Mouse (Mus musculus): ENCODE data around the gene Bloc1s4. TPM values are rescaled to one million over a fixed set of nuclear protein-coding genes. Genes with fewer than 3 reads are reported as not detected.

Bloc1s4 gene
- polyA plus RNA-seq, 1 experiment from 2014 or later: 21.4 TPM

GRCm38 (mm10) chr5:36776021-36776575, 27.6 kb upstream of the Bloc1s4 start:
- Histone ChIP-seq H3K36me3 (ENCODE audit: control insufficient read depth, insufficient read depth) (no peaks in the 10 kb centered on the region), H3K9ac (ENCODE audit: low read length) (no peak overlapping the region), H3K4me2 (ENCODE audit: low read depth, low read length) (no peak overlapping the region), H3K9me3 (replicated peaks; ENCODE audit: control insufficient read depth, low read length) (peaks cover 6% of the 10 kb centered on the region), H3K4me3 (ENCODE audit: low read length) (no peak overlapping the region), H3K27me3 (ENCODE audit: control insufficient read depth, insufficient read depth, low read length) (no peaks in the 10 kb centered on the region), H3K4me1 (ENCODE audit: control insufficient read depth, insufficient read depth, low read length) (no peaks in the 10 kb centered on the region), H3K27ac (ENCODE audit: low read length) (no peak overlapping the region)
- no peak for ATAC-seq (replicated peaks; ENCODE audit: extremely low read depth, insufficient read depth, low FRiP score)
- WGBS: 23% methylated on average over 9 of the region's 9 CpGs

GRCm38 (mm10) chr5:36775317-36775716, 26.9 kb upstream of the Bloc1s4 start:
- no peaks in the 10 kb centered on the region for H3K36me3 ChIP-seq (ENCODE audit: control insufficient read depth, insufficient read depth)
- no peaks in the 10 kb centered on the region for H3K4me1 ChIP-seq (ENCODE audit: control insufficient read depth, insufficient read depth, low read length)
- H3K27ac ChIP-seq (ENCODE audit: low read length): no peak overlapping the region
- H3K4me2 ChIP-seq (ENCODE audit: low read depth, low read length): no peak overlapping the region
- WGBS: 85% methylated on average over 2 of the region's 2 CpGs
- no peak for ATAC-seq (replicated peaks; ENCODE audit: extremely low read depth, insufficient read depth, low FRiP score)
- H3K9me3 ChIP-seq (replicated peaks; ENCODE audit: control insufficient read depth, low read length): peaks cover under 1% of the 10 kb centered on the region
- no peak overlapping the region for H3K4me3 ChIP-seq (ENCODE audit: low read length)
- no peak overlapping the region for H3K9ac ChIP-seq (ENCODE audit: low read length)
- no peaks in the 10 kb centered on the region for H3K27me3 ChIP-seq (ENCODE audit: control insufficient read depth, insufficient read depth, low read length)

GRCm38 (mm10) chr5:36772586-36772985, 24.1 kb upstream of the Bloc1s4 start:
- Histone ChIP-seq H3K36me3 (ENCODE audit: control insufficient read depth, insufficient read depth) (no peaks in the 10 kb centered on the region), H3K4me3 (ENCODE audit: low read length) (no peak overlapping the region), H3K4me1 (ENCODE audit: control insufficient read depth, insufficient read depth, low read length) (no peaks in the 10 kb centered on the region), H3K27me3 (ENCODE audit: control insufficient read depth, insufficient read depth, low read length) (no peaks in the 10 kb centered on the region), H3K9me3 (replicated peaks; ENCODE audit: control insufficient read depth, low read length) (no peaks in the 10 kb centered on the region), H3K9ac (ENCODE audit: low read length) (no peak overlapping the region), H3K27ac (ENCODE audit: low read length) (no peak overlapping the region), H3K4me2 (ENCODE audit: low read depth, low read length) (no peak overlapping the region)
- no peak for ATAC-seq (replicated peaks; ENCODE audit: extremely low read depth, insufficient read depth, low FRiP score)
- WGBS: 82% methylated on average over 5 of the region's 5 CpGs

- no peaks in the 10 kb centered on the region for H3K4me1 ChIP-seq (ENCODE audit: control insufficient read depth, insufficient read depth, low read length)
These were observed 21.2 kb upstream of the Bloc1s4 start for GRCm38 (mm10) chr5:36769603-36770002.

GRCm38 (mm10) chr5:36766958-36767703, 18.7 kb upstream of the Bloc1s4 start:
- Histone ChIP-seq H3K4me1 (ENCODE audit: control insufficient read depth, insufficient read depth, low read length) (no peaks in the 10 kb centered on the region), H3K36me3 (ENCODE audit: control insufficient read depth, insufficient read depth) (no peaks in the 10 kb centered on the region), H3K27ac (ENCODE audit: low read length) (no peak overlapping the region), H3K9ac (ENCODE audit: low read length) (no peak overlapping the region), H3K4me2 (ENCODE audit: low read depth, low read length) (no peak overlapping the region), H3K9me3 (replicated peaks; ENCODE audit: control insufficient read depth, low read length) (no peaks in the 10 kb centered on the region), H3K27me3 (ENCODE audit: control insufficient read depth, insufficient read depth, low read length) (no peaks in the 10 kb centered on the region), H3K4me3 (ENCODE audit: low read length) (no peak overlapping the region)
- WGBS: 28% methylated on average over 10 of the region's 10 CpGs
- no peak; the same call in 1 of the 2 replicates for ATAC-seq (replicated peaks; ENCODE audit: extremely low read depth, insufficient read depth, low FRiP score)

More at GRCm38 (mm10) chr5:36769603-36770002, 21.2 kb upstream of the Bloc1s4 start:
- WGBS: 54% methylated on average over 3 of the region's 3 CpGs
- ATAC-seq (replicated peaks; ENCODE audit: extremely low read depth, insufficient read depth, low FRiP score): no peak
- Histone ChIP-seq H3K9me3 (replicated peaks; ENCODE audit: control insufficient read depth, low read length) (no peaks in the 10 kb centered on the region), H3K27ac (ENCODE audit: low read length) (no peak overlapping the region), H3K27me3 (ENCODE audit: control insufficient read depth, insufficient read depth, low read length) (no peaks in the 10 kb centered on the region), H3K9ac (ENCODE audit: low read length) (no peak overlapping the region), H3K4me3 (ENCODE audit: low read length) (no peak overlapping the region), H3K36me3 (ENCODE audit: control insufficient read depth, insufficient read depth) (no peaks in the 10 kb centered on the region), H3K4me2 (ENCODE audit: low read depth, low read length) (no peak overlapping the region)

GRCm38 (mm10) chr5:36759848-36760247, 11.4 kb upstream of the Bloc1s4 start:
- H3K27me3 ChIP-seq (ENCODE audit: control insufficient read depth, insufficient read depth, low read length): no peaks in the 10 kb centered on the region
- no peak overlapping the region for H3K4me3 ChIP-seq (ENCODE audit: low read length)
- no peak overlapping the region for H3K9ac ChIP-seq (ENCODE audit: low read length)
- 51% methylated on average over 4 of the region's 4 CpGs for WGBS
- H3K4me2 ChIP-seq (ENCODE audit: low read depth, low read length): no peak overlapping the region
- no peaks in the 10 kb centered on the region for H3K36me3 ChIP-seq (ENCODE audit: control insufficient read depth, insufficient read depth)
- no peak for ATAC-seq (replicated peaks; ENCODE audit: extremely low read depth, insufficient read depth, low FRiP score)
- H3K4me1 ChIP-seq (ENCODE audit: control insufficient read depth, insufficient read depth, low read length): no peaks in the 10 kb centered on the region
- H3K27ac ChIP-seq (ENCODE audit: low read length): no peak overlapping the region
- H3K9me3 ChIP-seq (replicated peaks; ENCODE audit: control insufficient read depth, low read length): no peaks in the 10 kb centered on the region

- Histone ChIP-seq H3K36me3 (ENCODE audit: control insufficient read depth, insufficient read depth) (no peaks in the 10 kb centered on the region), H3K27me3 (ENCODE audit: control insufficient read depth, insufficient read depth, low read length) (no peaks in the 10 kb centered on the region), H3K4me3 (ENCODE audit: low read length) (no peak overlapping the region), H3K4me2 (ENCODE audit: low read depth, low read length) (no peak overlapping the region), H3K4me1 (ENCODE audit: control insufficient read depth, insufficient read depth, low read length) (no peaks in the 10 kb centered on the region), H3K9ac (ENCODE audit: low read length) (no peak overlapping the region), H3K27ac (ENCODE audit: low read length) (no peak overlapping the region), H3K9me3 (replicated peaks; ENCODE audit: control insufficient read depth, low read length) (no peaks in the 10 kb centered on the region)
- ATAC-seq (replicated peaks; ENCODE audit: extremely low read depth, insufficient read depth, low FRiP score): no peak
- WGBS: 67% methylated on average over 5 of the region's 5 CpGs
These were observed 8.6 kb upstream of the Bloc1s4 start for GRCm38 (mm10) chr5:36757033-36757432.

- Histone ChIP-seq H3K27ac (ENCODE audit: low read length) (no peak overlapping the region), H3K4me3 (ENCODE audit: low read length) (no peak overlapping the region), H3K27me3 (ENCODE audit: control insufficient read depth, insufficient read depth, low read length) (no peaks in the 10 kb centered on the region), H3K4me2 (ENCODE audit: low read depth, low read length) (no peak overlapping the region), H3K4me1 (ENCODE audit: control insufficient read depth, insufficient read depth, low read length) (peaks cover 12% of the 10 kb centered on the region), H3K9me3 (replicated peaks; ENCODE audit: control insufficient read depth, low read length) (no peaks in the 10 kb centered on the region), H3K36me3 (ENCODE audit: control insufficient read depth, insufficient read depth) (no peaks in the 10 kb centered on the region), H3K9ac (ENCODE audit: low read length) (no peak overlapping the region)
- WGBS: 70% methylated on average over 9 of the region's 9 CpGs
- no peak for ATAC-seq (replicated peaks; ENCODE audit: extremely low read depth, insufficient read depth, low FRiP score)
These were observed 1.9 kb upstream of the Bloc1s4 start for GRCm38 (mm10) chr5:36750119-36751078.
